Mouse (Mus musculus) frontal cortex, adult 2 months (tissue): ENCODE results near the gene Gdpd1. TPM values are rescaled to one million over a fixed set of nuclear protein-coding genes. Genes with fewer than 3 reads are reported as not detected.
"Not testable (repeated sequence)": the region's sequence is repeated elsewhere in the genome, so short reads cannot be mapped to it uniquely, and the experiment has no call there.

Source experiments
- DNase-seq, 2 experiments: peaks; one replicate each; pipeline ENCODE4 v3.0.0; 2022; ENCODE audit warnings: low spot score in 1 of 2; ENCODE audit errors: extremely low spot score in 1 of 2
- polyA plus RNA-seq: library from polyadenylated mRNA; depleted of rRNA; stranded (reverse); fragments of >200 nt; gene quantifications from 2 replicates; pipeline ENCODE4 v1.2.3, GENCODE M21; 2012; rRNA removed

Gene Gdpd1
- polyA plus RNA-seq, result 37.0 and 37.8 TPM in 2 replicates

DNA sequence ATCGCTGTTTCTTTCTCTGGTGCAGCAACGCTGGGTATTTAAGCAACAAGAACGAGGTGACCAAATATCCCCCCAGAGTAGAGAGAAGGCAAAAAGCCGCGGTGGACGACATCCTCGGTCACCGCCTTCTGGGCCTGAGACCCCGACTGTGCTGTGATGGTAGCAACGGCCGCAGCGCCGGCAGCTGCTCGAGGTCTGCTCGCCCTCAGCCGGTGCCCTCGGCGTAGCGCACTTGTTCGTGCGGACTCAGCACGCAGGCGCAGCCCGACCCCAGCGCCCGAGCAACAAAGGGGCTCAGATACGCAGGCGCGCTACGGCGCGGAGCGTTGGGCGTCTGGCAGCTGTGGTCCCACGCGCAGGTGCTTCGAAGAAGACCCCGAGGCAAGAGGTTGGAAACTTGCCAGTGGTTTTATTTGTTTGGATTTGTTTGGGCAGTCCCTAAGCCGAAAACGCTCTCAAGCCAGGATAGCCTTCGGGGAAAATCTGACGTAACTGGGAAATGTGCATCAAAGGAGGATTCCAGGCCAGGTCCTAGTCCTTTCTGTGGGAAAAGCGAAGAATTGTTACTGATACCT lies at the start of gene Gdpd1:
TSS of gene Gdpd1 (minus strand) at position 197 of the 575 bp plus-strand sequence.
- DNase-seq, result peak; percentile 75 to 92

DNA sequence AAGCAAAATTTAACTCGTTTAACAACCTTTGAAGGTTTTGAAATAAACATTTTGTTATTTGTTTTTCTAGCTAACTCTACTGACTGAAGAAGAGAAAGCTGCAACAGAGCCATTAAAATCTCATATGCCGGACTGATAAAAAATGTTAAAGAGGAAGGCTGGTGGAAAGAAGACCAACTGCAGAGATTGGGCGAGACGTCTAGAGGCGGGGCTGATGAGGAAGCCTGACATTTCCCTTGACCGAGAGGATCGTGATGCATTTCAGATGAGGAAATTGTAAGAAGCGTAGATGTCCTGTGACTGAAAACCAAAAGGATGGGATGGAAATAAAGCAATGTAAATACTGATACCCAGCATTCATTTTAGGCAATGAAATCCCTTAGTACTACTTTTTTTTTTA lies 48.0 kb upstream of the Gdpd1 start:
- no peak for DNase-seq

DNA sequence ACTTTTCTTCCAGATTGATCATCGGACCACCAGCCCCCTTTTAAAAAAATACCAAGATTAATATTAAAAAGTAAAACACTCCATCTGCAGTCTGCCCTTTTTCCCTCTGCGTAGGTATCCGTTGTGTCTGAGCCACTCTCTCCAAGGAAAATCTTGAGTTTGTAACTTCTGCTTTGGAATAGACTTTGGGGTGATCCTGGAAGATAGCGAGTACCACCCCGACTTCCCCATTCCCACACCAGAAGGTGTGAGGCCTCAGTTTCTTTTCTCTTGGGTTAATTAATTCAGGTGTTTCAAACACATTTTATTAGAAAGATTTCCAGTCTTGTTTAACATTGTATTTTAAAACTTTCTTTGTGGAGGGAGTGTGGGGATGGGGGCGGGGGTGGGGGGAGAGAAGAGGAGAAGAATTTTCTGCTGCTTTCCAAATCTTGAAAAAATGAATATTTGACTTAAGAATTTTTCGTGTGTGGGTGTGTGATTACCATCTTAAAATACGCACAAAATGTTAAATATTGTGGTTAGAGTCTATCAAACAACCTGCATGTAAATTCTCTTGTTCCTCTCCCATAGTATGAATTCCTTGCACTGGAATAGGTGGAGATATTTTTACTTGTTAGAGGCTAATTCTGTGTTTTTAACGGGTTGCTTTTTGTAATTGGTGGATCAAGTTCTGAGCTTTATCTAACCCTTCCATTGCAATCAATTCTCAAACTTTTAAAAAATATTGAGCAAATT lies 36.5 kb upstream of the Gdpd1 start:
- no peak for DNase-seq

DNA sequence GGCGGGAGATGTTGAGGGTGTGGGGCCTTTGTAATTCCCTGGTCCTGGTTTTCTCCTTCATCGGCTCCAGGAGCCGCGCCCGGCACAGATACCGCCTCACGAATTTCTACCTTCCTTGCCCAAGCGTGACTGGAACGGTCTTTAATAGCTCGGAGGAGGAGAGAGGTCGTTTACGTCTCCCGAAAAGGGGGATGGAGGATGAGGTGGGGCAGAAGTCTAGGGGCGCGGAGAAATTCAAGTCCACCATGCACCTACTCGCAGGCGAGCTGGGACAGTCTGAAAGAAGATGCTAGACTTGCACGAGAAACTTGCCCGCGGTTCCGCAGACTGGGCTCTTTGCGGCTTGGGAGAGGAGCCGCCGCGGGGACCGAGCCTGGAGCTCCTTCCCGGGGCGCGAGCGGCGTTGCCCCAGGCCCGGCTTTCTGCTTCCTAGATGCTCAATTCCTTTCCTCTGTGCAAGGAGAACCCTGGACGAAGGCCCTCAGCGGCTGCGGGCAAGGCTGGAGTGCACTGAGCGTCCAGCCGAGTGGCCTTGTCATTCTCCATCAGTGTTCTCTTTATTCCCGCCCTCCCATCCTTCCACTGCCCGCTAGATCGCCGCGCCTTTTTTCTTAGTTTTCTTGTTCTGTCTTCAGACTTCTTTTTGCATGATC lies 35.8 kb upstream of the Gdpd1 start:
- peak in 1 of 2 experiments; percentile 9 for DNase-seq

DNA sequence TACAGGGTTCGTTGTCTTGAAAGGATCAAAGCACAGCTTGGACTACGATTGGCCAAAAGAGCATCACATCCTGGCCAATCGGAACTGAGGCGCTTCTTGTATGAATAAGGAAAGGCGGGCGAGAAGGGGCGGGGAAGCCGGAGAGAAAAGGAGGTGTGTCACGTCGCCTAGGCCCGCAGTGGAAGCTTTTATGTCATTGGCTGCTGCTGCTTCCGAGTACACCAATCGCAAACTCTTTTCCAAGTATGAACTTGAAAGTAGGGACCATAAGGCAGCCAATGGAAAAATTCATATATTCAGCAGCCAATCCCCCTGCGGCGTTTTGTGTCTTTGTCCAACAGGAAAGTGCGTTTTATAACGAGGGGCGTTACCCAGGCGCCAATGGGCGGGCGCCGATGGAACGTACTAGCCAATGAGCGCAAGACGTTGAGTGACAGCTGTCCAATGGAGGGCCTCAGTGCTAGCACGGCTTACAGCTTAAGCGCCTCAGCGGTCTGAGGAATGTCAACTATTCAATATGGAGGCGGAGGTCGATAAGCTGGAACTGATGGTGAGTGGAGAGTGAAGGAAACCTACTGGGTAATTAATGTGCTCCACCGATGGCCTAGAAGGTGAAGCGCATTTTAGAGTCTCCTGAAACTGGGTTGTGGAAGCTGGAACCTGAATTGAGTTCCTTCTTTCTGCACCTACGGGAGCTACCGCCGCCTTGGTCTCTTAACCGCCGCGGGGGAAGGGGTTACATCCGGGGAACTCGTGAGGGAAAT lies 35.1 kb upstream of the Gdpd1 start, which contains the start of gene Ska2:
TSS of gene Ska2 (plus strand) at position 480 of the 764 bp plus-strand sequence.
- DNase-seq, result peak; percentile 98 to 99

DNA sequence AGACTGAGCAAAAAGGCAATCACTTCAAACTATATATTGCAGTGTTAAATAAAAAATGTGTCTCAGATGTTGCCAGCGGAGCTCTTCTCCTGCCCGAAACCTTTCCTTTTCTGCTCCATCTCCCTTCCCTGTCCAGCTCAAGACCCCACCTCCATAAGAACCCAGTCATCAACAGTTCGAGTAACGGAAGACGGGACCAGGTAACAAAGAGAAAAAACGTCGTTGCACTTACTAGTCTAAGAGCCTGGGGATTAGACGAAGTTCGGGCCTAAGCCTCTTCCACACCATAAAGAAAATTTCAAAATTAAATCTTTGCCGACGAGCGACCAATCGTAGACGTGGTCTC lies 34.5 kb upstream of the Gdpd1 start, which contains the start of gene Prr11:
TSS of gene Prr11 (minus strand) at position 300 of the 346 bp plus-strand sequence.
- DNase-seq, result no peak

DNA sequence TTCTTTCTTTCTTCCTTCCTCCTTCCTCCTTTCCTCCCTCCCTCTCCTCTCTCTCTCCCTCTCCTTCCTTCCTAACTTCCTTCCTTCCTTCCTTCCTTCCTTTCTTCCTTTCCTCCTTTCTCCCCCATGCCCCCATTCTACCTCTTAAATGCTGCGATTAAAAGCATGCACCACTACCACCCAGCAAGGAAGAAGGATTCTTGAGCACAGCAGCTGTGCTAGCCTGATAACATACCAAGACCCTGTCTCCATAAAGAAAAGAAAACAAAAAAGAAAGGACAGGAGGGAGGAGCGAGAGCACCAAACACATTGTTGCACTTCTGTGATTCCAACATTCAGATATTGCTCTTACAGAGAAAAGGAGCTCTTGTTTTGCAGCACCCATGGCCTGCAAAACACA lies 13.3 kb upstream of the Gdpd1 start:
- DNase-seq, result no peak

DNA sequence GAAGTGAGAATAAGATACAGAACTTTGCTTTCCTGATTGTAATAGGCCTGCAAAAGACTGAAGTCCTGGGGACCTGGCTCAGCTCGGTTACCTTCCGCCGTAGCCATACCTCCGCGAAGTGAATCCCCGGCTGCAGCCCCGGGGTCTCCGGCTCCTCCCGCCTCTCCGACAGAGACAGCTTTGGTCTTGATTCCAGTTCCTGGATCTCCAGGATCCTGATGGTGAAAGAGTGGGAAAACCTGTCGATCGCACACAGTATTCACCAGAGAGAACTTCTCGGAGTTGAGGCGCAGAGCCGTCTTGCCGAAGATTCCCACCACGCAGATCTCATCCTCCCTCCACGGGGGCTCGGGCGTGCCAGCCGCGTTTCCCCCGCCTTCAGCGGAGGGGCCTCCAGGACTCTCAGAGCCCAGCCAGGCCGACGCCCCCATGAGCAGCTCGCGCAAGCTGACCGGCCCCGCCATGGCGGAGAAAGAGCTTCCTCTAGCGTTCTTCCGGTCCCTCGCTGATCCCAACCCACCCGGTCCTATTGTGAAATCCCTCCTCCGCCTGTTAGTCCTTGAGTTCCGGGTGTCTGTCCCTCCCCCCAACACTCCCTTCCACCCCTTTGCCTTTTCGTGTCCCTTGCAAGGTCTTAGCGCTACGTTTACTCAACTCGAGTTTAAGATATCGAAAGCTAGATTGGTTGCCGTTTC lies 12.6 kb upstream of the Gdpd1 start, which contains the start of gene Smg8:
TSS of gene Smg8 (minus strand) at position 485 of the 695 bp plus-strand sequence.
- peak; percentile 44 to 88 for DNase-seq

DNA sequence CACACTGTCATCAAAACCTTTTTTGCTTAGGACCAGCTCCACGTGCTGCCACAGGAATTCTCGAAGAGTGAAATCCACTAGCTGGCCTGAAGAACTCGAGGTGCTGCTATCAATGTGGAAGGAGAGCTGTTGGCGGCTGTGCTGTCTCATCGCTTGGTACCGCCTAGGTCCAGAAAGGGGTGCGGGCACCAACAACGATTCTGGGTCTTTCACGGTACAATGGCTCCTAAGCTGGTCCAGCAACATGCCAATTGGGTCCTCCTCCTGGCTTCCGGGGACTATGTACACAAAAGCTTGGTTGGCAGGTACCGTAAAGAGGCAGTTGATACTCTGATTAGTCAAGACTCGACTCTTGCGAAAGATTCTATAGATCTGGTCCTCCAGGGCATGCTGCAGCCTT lies 11.6 kb upstream of the Gdpd1 start:
- no peak for DNase-seq

DNA sequence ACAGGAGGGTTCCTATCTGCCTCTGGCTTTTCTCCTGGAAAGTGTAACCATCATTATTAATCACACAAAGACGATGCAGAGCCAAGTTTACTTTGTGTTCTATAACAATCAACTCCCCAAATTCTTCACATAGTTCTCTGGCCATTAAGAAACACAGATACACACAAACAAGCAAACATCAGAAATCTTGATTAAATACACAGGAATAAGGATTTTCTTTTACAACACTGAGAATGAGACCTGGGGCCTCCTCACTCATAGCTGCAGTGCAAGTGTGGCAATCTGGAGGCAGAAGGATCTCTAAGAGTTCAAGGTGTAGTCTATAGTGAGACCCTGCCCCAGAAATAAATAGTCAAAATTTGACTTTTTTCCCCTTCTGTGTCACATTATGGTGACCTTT lies 9.8 kb upstream of the Gdpd1 start:
- no peak for DNase-seq

DNA sequence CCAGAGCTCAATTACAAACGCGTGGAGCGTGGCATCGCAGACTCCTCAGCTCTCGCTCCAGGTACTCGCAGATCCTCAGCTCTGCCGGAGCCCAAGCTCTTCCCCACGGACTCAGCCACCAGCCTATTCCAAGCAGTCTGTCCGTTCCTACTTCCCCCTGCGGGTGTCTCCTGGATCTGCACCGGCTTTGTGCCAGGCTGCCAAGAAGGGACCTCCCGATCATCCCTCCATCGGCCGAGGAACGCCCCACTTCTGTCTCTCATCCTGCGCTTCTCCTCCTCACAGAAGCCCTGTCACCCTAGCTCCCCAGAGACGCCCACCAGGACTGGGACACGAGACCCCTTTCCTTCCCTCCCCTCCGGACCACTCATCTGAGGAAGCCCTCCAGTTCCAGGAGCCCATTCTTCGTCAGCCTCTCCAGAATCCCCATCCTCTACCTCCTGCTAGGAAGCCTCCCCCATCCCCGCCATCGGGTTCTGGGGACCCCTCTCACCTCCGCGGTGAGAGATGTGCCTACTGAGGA lies 458 bp downstream of the Gdpd1 start:
- DNase-seq, result peak; percentile 68 to 80

DNA sequence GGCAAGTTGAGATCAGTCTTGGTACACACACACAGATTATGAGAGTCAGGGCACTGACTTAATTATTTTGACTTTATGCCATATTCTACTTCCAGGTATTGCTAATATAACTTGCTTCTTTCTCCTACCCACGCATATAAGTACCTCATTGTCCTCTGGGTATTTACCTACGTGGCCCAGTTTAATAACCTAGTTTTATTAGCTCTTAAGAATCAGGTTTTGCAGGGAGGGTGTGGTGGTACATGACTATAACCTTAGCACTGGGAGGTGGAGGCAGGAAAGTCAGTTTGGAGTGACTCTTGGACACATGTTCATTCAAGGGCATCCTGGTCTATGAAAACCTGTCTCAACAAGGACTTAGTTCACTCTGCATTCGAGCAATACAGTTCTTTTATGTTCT lies 11.8 kb downstream of the Gdpd1 start:
- DNase-seq, result no peak

DNA sequence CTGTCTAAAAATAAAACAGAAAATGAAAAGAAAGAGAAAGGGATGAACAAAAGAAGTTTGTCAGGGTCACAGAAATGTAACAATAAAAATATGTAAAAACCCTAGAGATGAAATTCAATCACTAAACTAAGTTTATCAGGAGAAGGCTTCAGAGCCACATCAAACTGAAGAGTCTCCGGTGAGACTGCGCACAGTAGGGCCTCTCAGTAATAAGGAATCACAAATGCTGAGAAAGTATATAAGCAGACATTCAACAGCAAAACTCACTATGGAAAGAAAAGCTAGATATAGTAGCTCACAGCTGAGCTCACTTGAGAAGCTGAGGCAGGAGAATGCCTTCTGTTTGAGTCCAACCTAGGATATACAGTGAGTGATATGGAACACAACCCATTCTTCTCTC lies 13.5 kb downstream of the Gdpd1 start:
- DNase-seq, result no peak

DNA sequence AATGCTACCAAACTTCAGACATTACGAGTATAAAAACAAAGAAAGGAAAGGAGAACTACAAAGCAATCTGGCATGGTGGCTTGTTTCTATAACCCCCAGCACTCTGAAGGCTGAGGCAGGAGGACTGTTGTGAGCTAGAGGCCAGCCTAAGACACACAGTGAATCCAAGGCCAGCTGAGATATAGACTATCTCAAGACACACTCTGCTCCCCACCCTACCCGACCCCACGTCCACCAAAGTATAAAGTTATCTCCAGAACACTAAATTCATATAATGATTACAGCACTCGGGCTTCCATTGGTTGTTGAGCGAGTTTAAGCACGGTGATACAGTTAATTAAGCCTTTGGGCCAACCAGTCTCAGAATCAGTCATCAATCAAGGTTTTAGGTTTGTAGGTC lies 17.6 kb downstream of the Gdpd1 start:
- DNase-seq, result no peak

DNA sequence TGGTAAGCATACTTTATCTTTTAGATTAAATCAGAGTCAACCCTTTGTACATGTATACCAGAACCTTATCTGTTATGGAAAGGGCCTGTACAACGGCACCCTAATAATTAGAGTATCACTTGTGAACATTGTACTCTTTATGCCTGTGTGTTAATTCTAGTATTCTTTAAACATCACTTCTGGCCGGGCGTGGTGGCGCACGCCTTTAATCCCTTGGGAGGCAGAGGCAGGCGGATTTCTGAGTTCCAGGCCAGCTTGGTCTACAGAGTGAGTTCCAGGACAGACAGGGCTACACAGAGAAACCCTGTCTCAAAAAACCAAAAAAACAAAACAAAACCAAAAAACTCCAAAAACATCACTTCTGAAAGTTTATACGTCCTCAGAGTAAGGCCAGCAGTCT lies 25.0 kb downstream of the Gdpd1 start:
- not testable (repeated sequence) for DNase-seq

DNA sequence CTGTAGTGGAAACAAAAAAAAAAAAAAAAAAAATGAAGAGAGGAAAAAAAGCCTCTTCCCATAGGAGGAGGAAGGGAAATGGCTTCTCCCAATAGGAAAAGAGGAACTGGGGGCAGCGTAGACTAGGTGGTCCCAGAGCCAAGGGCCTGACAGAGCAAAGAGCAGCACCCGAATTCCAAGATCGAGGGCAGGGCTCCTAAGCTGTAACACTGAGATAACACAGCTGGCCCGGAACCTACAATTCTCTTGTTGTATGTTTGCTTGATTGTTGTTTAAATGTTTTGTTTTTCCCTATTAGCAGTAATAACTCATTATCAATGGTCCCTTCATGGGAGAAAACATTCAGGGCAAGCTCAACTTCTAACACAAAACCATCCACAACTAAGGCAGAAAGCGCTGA lies 26.9 kb downstream of the Gdpd1 start:
- DNase-seq, result no peak

DNA sequence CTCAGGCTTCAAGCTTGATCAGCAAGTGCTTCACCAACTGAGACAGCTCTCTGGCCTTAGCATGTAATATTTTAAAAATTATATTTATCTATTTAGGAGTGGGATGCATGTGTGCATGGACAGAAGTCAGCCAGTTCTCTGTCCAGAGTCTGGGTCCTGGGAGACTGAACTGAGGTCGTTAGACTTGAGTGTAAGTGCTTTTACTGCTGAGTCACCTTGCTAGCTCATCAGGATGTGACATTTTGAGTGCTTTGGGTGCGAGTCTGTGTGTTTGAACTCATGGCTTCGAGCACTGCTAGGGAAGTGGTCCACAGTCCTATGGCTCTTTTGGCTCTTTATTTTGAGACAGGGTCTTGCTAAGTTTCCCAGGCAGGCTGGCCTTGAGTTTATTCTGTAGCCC lies 30.8 kb downstream of the Gdpd1 start:
- no peak for DNase-seq

DNA sequence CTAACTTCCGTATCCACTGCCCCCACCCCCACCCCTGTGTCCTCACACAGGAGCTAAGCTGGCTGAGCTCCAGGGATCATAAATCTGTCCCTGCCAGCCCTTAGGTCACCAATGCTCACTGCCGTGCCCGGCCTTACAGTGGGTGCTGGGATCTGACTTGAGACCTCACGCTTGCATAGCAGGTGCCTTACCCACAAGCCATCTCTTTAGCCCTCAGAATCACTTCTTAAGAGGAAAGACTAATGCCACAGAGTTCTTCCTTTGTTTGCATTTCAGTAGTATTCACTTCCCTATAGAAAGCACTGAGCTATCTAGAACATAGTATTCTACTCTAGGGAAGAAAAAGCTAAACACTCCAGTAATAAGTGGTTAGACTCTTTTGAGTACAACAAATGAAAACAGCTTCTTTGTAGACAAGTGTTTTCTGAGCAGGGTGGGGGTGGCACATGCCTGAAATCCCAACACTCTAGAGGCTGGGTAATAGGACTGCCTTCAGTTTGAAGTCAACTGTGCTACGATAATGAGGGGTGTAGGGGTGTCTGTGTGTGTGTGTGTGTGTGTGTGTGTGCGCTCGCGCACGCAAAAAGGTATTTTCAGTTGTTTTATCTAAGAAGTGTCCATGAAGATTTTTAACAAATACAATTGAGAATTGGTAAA lies 34.4 kb downstream of the Gdpd1 start:
- no peak for DNase-seq

DNA sequence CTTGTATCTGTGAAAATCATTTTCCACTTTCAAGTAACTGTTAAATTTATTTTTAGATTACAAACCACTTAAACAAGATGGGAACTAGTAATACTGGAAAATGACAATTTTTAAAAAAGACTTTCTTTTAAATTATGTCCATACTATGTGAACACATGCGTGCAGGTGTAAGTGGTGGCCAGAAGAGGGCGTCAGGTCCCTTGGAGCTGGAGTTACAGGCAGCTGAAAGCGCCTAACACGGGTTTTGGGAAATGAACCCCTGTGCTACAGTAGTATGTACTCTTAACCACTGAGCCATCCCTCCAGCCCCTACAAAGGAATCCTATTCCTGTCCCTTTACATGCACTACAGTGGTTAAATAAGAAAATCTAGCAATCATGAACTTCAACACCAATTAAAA lies 37.7 kb downstream of the Gdpd1 start:
- no peak for DNase-seq

DNA sequence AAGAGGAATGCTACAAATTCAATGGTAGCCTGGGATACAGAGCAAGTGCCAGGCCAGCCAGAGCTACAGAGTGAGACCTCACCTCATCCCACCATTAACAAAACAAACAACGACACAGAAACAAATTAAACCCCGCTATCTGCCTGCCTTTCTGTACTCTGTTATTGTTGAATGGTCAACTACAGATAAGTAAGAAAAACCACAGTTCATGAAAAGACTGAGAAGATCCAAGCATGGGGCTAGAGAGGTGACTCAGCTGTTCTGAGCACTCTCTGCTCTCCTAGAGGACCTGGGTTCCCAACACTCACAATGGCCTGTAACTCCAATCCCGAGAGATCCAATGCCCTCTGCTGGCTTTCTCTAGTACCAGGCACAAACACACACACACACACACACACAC lies 45.6 kb downstream of the Gdpd1 start:
- no peak for DNase-seq
